Mouse (Mus musculus): ENCODE data around the gene Kif4. TPM values are rescaled to one million over a fixed set of nuclear protein-coding genes. Genes with fewer than 3 reads are reported as not detected.

Gene Kif4
- total and polyA plus RNA-seq, 2 experiments = 0.02 to 0.37 TPM

- 73% methylated on average over 8 of the region's 8 CpGs for WGBS
- Histone ChIP-seq H3K79me2 (ENCODE audit: control insufficient read depth, insufficient read depth, low read length) (no peaks in the 10 kb centered on the region), H3K36me3 (ENCODE audit: control insufficient read depth, insufficient read depth, low read length) (no peaks in the 10 kb centered on the region), H3K27me3 (ENCODE audit: control insufficient read depth, insufficient read depth, low read length) (no peaks in the 10 kb centered on the region), H3K4me3 (ENCODE audit: insufficient read depth, low read depth, low read length) (no peak overlapping the region), H3K27ac (replicated peaks; ENCODE audit: insufficient read depth, low read depth, low read length) (no peak overlapping the region), H3K4me1 (ENCODE audit: control insufficient read depth, insufficient read depth, low read length) (no peaks in the 10 kb centered on the region), H3K9ac (ENCODE audit: low read depth, low read length) (no peak overlapping the region)
- no peak for DNase-seq (ENCODE audit: extremely low read depth, low read depth, low spot score)
- TF ChIP-seq CTCF (IDR thresholded peaks at IDR 0.05; ENCODE audit: low read depth, low read length) (no peak), POLR2A (IDR thresholded peaks at IDR 0.05; ENCODE audit: extremely low read depth, insufficient read depth, low read length) (no peak)
Measured at GRCm38 (mm10) chrX:100638477-100638876, 12.9 kb downstream of the Kif4 start.

- Histone ChIP-seq H3K9ac (ENCODE audit: low read depth, low read length) (no peak overlapping the region), H3K4me3 (ENCODE audit: insufficient read depth, low read depth, low read length) (no peak overlapping the region), H3K36me3 (ENCODE audit: control insufficient read depth, insufficient read depth, low read length) (no peaks in the 10 kb centered on the region), H3K79me2 (ENCODE audit: control insufficient read depth, insufficient read depth, low read length) (no peaks in the 10 kb centered on the region), H3K27me3 (ENCODE audit: control insufficient read depth, insufficient read depth, low read length) (no peaks in the 10 kb centered on the region), H3K27ac (replicated peaks; ENCODE audit: insufficient read depth, low read depth, low read length) (no peak overlapping the region), H3K4me1 (ENCODE audit: control insufficient read depth, insufficient read depth, low read length) (no peaks in the 10 kb centered on the region)
- no peak for TF ChIP-seq CTCF (IDR thresholded peaks at IDR 0.05; ENCODE audit: low read depth, low read length)
- no peak for TF ChIP-seq POLR2A (IDR thresholded peaks at IDR 0.05; ENCODE audit: extremely low read depth, insufficient read depth, low read length)
- no peak for DNase-seq (ENCODE audit: extremely low read depth, low read depth, low spot score)
Measured at GRCm38 (mm10) chrX:100652848-100653247, 27.3 kb downstream of the Kif4 start.

- no peaks in the 10 kb centered on the region for H3K36me3 ChIP-seq (ENCODE audit: control insufficient read depth, insufficient read depth, low read length)
- no peak for TF ChIP-seq POLR2A (IDR thresholded peaks at IDR 0.05; ENCODE audit: extremely low read depth, insufficient read depth, low read length)
- no peak for TF ChIP-seq CTCF (IDR thresholded peaks at IDR 0.05; ENCODE audit: low read depth, low read length)
- H3K4me1 ChIP-seq (ENCODE audit: control insufficient read depth, insufficient read depth, low read length) = no peaks in the 10 kb centered on the region
- H3K27ac ChIP-seq (replicated peaks; ENCODE audit: insufficient read depth, low read depth, low read length) = no peak overlapping the region
- no peaks in the 10 kb centered on the region for H3K27me3 ChIP-seq (ENCODE audit: control insufficient read depth, insufficient read depth, low read length)
- H3K79me2 ChIP-seq (ENCODE audit: control insufficient read depth, insufficient read depth, low read length) = no peaks in the 10 kb centered on the region
- H3K4me3 ChIP-seq (ENCODE audit: insufficient read depth, low read depth, low read length) = no peak overlapping the region
- WGBS = 66% methylated on average over 2 of the region's 2 CpGs
- no peak overlapping the region for H3K9ac ChIP-seq (ENCODE audit: low read depth, low read length)
- DNase-seq (ENCODE audit: extremely low read depth, low read depth, low spot score) = peak; percentile 21
Measured at GRCm38 (mm10) chrX:100664825-100665224, 39.3 kb downstream of the Kif4 start.

GRCm38 (mm10) chrX:100678204-100678603, 52.7 kb downstream of the Kif4 start:
- no peaks in the 10 kb centered on the region for H3K27me3 ChIP-seq (ENCODE audit: control insufficient read depth, insufficient read depth, low read length)
- no peak overlapping the region for H3K9ac ChIP-seq (ENCODE audit: low read depth, low read length)
- no peaks in the 10 kb centered on the region for H3K36me3 ChIP-seq (ENCODE audit: control insufficient read depth, insufficient read depth, low read length)
- no peak for DNase-seq (ENCODE audit: extremely low read depth, low read depth, low spot score)
- TF ChIP-seq CTCF (IDR thresholded peaks at IDR 0.05; ENCODE audit: low read depth, low read length) = no peak
- WGBS = 93% methylated on average over 3 of the region's 3 CpGs
- no peak overlapping the region for H3K4me3 ChIP-seq (ENCODE audit: insufficient read depth, low read depth, low read length)
- no peaks in the 10 kb centered on the region for H3K4me1 ChIP-seq (ENCODE audit: control insufficient read depth, insufficient read depth, low read length)
- no peaks in the 10 kb centered on the region for H3K79me2 ChIP-seq (ENCODE audit: control insufficient read depth, insufficient read depth, low read length)
- no peak overlapping the region for H3K27ac ChIP-seq (replicated peaks; ENCODE audit: insufficient read depth, low read depth, low read length)

GRCm38 (mm10) chrX:100686527-100686926, 61.0 kb downstream of the Kif4 start:
- peak; percentile 0 for DNase-seq (ENCODE audit: extremely low read depth, low read depth, low spot score)
- Histone ChIP-seq H3K9ac (ENCODE audit: low read depth, low read length) (no peak overlapping the region), H3K27ac (replicated peaks; ENCODE audit: insufficient read depth, low read depth, low read length) (no peak overlapping the region), H3K79me2 (ENCODE audit: control insufficient read depth, insufficient read depth, low read length) (no peaks in the 10 kb centered on the region), H3K4me3 (ENCODE audit: insufficient read depth, low read depth, low read length) (no peak overlapping the region), H3K36me3 (ENCODE audit: control insufficient read depth, insufficient read depth, low read length) (no peaks in the 10 kb centered on the region), H3K27me3 (ENCODE audit: control insufficient read depth, insufficient read depth, low read length) (no peaks in the 10 kb centered on the region), H3K4me1 (ENCODE audit: control insufficient read depth, insufficient read depth, low read length) (no peaks in the 10 kb centered on the region; the same call in 1 of the 2 replicates)
- WGBS = 5% methylated on average over 3 of the region's 3 CpGs
- TF ChIP-seq CTCF (IDR thresholded peaks at IDR 0.05; ENCODE audit: low read depth, low read length) (no peak), POLR2A (IDR thresholded peaks at IDR 0.05; ENCODE audit: extremely low read depth, insufficient read depth, low read length) (no peak)

- no peaks in the 10 kb centered on the region for H3K36me3 ChIP-seq (ENCODE audit: control insufficient read depth, insufficient read depth, low read length)
- no peak overlapping the region for H3K27ac ChIP-seq (replicated peaks; ENCODE audit: insufficient read depth, low read depth, low read length)
Measured at GRCm38 (mm10) chrX:100687360-100688032, 62.0 kb downstream of the Kif4 start.

More at GRCm38 (mm10) chrX:100687360-100688032, 62.0 kb downstream of the Kif4 start:
- H3K4me1 ChIP-seq (ENCODE audit: control insufficient read depth, insufficient read depth, low read length) = no peaks in the 10 kb centered on the region; the same call in 1 of the 2 replicates
- TF ChIP-seq CTCF (IDR thresholded peaks at IDR 0.05; ENCODE audit: low read depth, low read length) (no peak), POLR2A (IDR thresholded peaks at IDR 0.05; ENCODE audit: extremely low read depth, insufficient read depth, low read length) (no peak)
- H3K4me3 ChIP-seq (ENCODE audit: insufficient read depth, low read depth, low read length) = no peak overlapping the region
- no peaks in the 10 kb centered on the region for H3K79me2 ChIP-seq (ENCODE audit: control insufficient read depth, insufficient read depth, low read length)
- no peaks in the 10 kb centered on the region for H3K27me3 ChIP-seq (ENCODE audit: control insufficient read depth, insufficient read depth, low read length)
- DNase-seq (ENCODE audit: extremely low read depth, low read depth, low spot score) = peak; percentile 30
- H3K9ac ChIP-seq (ENCODE audit: low read depth, low read length) = no peak overlapping the region
- WGBS = 36% methylated on average over 6 of the region's 6 CpGs
